Mouse (Mus musculus) thymus, postnatal 4 days (tissue): ENCODE measurements around the gene Fryl.

Experiments used
- DNase-seq: peaks from one replicate; pipeline ENCODE4 v3.0.0; 2021

The Fryl gene

DNA sequence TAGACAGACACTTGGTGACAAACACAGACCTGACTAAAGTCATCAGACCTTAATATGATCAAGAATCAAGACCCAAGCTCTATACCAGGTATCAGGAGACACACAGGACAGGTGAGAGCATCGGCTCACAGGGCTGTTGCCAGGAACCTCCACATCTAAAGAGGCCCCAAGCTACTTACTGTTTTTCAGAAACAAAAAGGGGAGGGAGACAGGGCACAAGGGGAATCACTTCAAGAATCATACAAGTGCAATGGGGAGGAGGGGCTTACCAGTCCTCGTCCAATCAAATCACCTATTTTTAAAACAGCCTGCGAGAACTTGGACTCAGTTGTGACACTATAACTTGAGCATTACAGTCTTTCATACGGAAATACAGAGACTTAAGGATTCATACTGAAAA, 38.4 kb downstream of the Fryl start:
- DNase-seq, result no peak

DNA sequence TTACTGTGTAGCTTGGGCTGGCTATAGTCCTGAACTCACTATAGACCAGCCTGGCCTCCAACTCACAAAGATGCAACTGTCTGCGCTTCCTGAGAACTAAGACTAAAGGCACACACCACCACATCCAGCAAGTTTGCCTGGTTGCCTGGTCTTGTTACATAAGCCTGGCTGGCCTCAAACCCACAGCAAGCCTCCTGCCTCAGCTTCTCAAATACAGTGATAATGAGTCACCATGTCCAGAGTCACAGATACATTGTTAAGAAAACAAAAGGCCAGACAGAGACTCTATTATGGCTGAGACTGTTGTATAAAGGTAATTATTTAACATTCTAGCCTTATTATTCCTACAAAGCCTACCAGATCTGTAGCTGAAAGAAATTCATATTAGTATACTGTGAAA, 39.3 kb downstream of the Fryl start:
- no peak for DNase-seq

DNA sequence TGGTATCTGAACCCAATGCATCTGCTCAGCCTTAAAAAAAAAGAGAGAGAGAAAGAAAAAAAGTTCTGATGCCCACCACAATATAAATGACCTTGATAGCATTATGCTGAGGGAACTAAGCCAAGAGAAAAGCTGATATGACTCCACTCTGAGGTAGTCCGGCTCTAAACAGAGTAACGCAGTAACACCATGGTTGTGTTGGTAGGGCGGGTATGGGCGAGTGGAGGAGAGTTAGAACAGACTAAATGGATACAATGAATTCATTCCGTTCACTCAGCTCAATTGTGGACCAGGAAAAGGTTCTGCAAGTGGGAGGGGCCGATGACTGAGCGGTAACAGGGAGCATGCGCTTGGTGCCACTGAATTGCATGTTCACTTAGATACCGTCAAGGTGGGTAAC, 40.4 kb downstream of the Fryl start:
- no peak for DNase-seq

GRCm38 (mm10) chr5:73212446-73212845, 44.0 kb downstream of the Fryl start:
- DNase-seq, result no peak

GRCm38 (mm10) chr5:73211961-73212360, 44.5 kb downstream of the Fryl start:
- DNase-seq, result no peak

DNA sequence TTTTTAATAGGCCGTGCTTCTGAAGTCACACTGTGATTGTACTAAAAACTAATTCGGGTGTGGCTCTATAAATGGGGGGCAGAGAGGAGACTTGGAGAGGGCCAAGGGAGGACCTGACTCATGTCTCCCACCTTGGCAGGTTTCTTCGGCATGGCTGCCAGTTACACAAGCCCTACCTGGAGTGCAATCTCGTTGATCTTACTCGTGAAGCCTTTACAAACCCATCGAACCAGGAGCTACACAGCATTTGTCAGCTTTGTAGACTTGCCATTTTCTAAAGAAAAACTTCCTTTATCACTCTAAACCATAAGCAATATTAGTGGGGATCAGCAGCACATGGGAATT, 45.5 kb downstream of the Fryl start:
- no peak for DNase-seq

GRCm38 (mm10) chr5:73210127-73210970, 46.1 kb downstream of the Fryl start:
- no peak for DNase-seq

GRCm38 (mm10) chr5:73209201-73210096, 47.0 kb downstream of the Fryl start:
- peak; percentile 50 for DNase-seq

DNA sequence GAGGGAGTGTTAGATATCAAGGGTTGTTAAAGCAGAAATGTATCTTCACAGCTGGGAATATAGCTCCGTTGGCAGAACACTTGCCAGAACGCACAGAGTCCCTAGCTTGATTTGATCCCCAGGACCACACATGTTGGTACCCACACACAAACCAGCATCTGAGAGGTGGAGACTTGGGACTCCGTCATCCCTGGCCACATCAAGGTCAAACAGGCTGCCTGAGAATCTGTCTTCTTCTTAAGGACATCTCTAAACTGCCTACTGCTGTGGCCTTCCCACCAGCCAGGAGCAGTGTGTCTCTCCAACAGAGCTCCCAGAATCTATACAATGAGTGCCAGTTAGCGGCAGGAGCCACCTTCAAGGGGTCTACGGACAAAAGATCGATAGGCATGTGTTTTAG, 47.8 kb downstream of the Fryl start:
- peak; percentile 34 for DNase-seq

DNA sequence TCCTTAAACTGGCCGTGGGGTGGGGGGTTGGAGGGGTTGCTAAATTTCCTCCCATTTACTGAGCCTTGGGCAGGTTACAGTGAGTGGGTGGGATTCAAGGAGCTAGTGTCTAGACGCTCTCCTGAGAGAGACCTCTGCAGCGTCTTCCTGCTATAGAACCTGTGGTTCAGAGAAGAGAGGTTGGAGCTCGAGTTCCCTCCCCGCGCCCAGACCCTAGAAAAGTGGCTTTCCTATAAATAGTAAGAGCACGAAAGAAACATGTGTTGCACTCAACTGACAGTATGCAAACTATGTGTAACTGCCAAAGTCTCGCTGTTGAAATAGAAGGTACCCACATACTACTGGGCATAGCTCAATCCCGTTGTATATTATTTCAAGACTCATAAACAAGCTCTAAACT, 49.7 kb downstream of the Fryl start:
- peak; percentile 64 for DNase-seq

GRCm38 (mm10) chr5:73205996-73206629, 50.3 kb downstream of the Fryl start:
- DNase-seq, result peak; percentile 43

- DNase-seq, result no peak
These were observed 51.4 kb downstream of the Fryl start for GRCm38 (mm10) chr5:73205050-73205449.

- no peak for DNase-seq
These were observed 53.9 kb downstream of the Fryl start for GRCm38 (mm10) chr5:73202498-73202897.

GRCm38 (mm10) chr5:73202077-73202476, 54.3 kb downstream of the Fryl start:
- DNase-seq, result no peak

DNA sequence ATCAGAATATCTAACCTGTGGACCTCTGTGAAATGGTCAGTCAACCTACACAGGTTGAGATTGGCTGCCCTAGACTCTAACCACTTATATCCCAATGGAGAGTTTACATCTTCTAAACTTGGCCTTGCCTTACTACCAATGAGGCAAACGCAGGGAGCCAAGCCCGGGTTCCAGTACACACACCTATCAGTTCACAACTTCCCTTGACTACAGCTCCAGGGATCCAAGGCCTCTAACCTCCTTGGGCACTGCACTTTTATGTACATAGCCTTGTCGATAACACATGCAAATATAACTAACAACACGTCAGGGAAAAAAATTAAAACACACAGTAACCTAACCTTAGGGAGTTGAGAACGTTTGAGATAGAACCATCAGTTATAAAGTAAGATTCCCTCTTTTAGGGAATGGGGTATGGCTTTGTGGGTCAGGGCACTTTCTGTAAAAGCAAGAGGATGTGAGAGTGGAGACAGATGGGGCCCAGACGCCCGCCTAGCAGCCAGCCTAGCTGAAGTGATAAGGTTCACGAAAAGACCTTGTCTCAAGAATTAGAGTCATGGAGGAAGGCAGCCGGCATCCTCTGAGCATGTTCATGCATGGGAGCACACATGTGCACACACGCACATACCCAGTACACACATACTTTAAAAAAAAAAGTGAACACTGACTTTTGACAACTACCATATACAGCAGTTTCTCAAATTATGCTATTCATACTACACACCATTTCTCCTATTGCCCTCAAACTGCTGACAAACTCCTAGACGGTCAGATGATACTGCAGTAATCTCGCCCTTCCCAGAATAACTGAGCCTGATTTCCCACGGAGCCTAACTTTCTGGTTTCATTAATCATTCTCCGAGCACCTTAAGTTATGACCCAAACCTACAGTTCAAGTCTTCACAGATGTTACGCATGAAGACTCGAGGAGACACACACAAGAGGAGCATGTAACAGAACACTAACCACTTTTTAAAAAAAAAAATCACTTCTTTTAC, 55.7 kb downstream of the Fryl start:
- no peak for DNase-seq

- DNase-seq, result no peak
These were observed 56.8 kb downstream of the Fryl start for GRCm38 (mm10) chr5:73199586-73199985.

DNA sequence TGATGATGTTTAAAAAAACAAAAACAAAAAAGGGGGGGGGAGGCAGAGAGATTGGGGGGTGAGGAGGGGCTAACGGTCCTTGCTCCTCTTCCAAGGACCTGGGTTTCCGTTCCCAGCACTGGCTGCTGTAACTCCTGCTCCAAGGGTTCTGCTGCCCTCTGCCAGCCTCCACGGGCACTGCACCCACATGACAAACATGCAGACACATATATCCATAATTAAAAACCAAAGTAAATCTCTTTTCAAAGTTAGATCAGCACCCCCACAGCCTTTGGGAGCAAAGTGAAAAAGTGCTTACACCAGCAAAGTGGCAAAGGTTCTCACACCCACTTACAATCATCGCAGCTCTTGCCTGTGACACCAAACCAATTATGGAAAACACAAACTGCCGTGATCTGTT, 57.7 kb downstream of the Fryl start:
- DNase-seq, result peak; percentile 57

GRCm38 (mm10) chr5:73197796-73198195, 58.6 kb downstream of the Fryl start:
- no peak for DNase-seq

DNA sequence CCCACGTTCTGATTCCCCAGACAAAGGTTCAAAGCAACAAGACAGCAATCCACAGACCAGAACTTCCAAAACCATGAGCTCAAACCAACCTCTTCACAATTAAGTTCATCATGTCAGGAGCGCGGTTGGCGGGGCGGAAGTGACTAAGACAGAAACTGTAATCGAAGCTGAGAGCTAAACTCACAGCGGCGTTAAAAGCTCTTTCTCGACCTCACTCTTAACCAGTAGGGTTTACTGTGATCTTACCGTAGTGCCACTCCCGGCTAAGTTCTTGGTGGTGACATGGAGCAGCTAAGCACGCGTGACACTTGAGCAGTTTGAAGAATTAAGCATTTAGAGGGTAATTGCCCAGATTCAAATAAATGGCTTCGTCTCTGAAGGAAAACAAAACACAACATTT, 61.7 kb downstream of the Fryl start:
- no peak for DNase-seq

- DNase-seq, result peak; percentile 41
These were observed 62.3 kb downstream of the Fryl start for GRCm38 (mm10) chr5:73194083-73194570.

DNA sequence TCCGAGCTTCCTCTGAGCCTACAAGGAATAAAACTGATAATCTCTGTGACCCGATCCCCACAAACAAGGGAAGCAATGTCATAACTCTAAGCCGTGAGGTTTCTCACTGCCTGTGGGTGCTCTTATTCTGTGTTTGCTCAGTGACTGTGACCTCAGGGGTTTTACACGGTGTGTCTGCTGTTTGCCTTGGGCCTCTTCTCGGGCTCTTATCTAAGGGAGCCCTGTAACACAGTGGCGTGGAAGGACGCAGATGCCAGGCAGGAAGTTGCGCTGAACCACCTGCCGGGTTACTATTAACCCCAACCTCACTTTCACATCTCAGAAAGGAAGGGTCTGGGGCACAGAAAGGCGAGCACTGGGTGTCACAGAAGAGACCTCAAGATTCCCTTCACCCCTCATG, 62.8 kb downstream of the Fryl start:
- DNase-seq, result peak; percentile 33
